Mouse (Mus musculus) right cerebral cortex, postnatal 14 days (tissue): ENCODE results near the gene Olfr523.
"Not testable (repeated sequence)": the region's sequence is repeated elsewhere in the genome, so short reads cannot be mapped to it uniquely, and the experiment has no call there.

Source experiments
- DNase-seq: peaks from one replicate; pipeline ENCODE4 v3.0.0; 2022

The Olfr523 gene

GRCm38 (mm10) chr7:140172936-140173335 is at the start of gene Olfr523:
TSS of gene Olfr523 (plus strand) at chr7:140173217.
- DNase-seq, result no peak

GRCm38 (mm10) chr7:140124382-140124781 is 48.6 kb upstream of the Olfr523 start:
- DNase-seq, result no peak

GRCm38 (mm10) chr7:140125278-140126021 is 47.6 kb upstream of the Olfr523 start:
- DNase-seq, result peak; percentile 83

GRCm38 (mm10) chr7:140126022-140126350 is 47.0 kb upstream of the Olfr523 start:
- DNase-seq, result no peak

GRCm38 (mm10) chr7:140126934-140127333 is 46.1 kb upstream of the Olfr523 start:
- DNase-seq, result no peak

- DNase-seq, result no peak
Measured at GRCm38 (mm10) chr7:140127911-140128310, 45.1 kb upstream of the Olfr523 start.

- DNase-seq, result not testable (repeated sequence)
Measured at GRCm38 (mm10) chr7:140132184-140132583, 40.8 kb upstream of the Olfr523 start.

- DNase-seq, result not testable (repeated sequence)
Measured at GRCm38 (mm10) chr7:140134033-140134432, 39.0 kb upstream of the Olfr523 start.

GRCm38 (mm10) chr7:140135106-140135770 is 37.8 kb upstream of the Olfr523 start:
- no peak for DNase-seq

- DNase-seq, result peak; percentile 99
Measured at GRCm38 (mm10) chr7:140137135-140138020, 35.6 kb upstream of the Olfr523 start, which contains the start of gene Mtg1. TSS of gene Mtg1 (plus strand) at chr7:140137564.

GRCm38 (mm10) chr7:140138021-140138310 is 35.1 kb upstream of the Olfr523 start:
- no peak for DNase-seq

- peak; percentile 47 for DNase-seq
Measured at GRCm38 (mm10) chr7:140141350-140141749, 31.7 kb upstream of the Olfr523 start.

GRCm38 (mm10) chr7:140144550-140144949 is 28.5 kb upstream of the Olfr523 start:
- DNase-seq, result no peak

GRCm38 (mm10) chr7:140153383-140153782 is 19.6 kb upstream of the Olfr523 start:
- DNase-seq, result peak; percentile 66

GRCm38 (mm10) chr7:140153829-140154217 is 19.2 kb upstream of the Olfr523 start:
- no peak for DNase-seq

- DNase-seq, result peak; percentile 77
Measured at GRCm38 (mm10) chr7:140154218-140154927, 18.6 kb upstream of the Olfr523 start, which contains the start of gene Sprn. TSS of gene Sprn (minus strand) at chr7:140154877.

- no peak for DNase-seq
Measured at GRCm38 (mm10) chr7:140160363-140160762, 12.7 kb upstream of the Olfr523 start.

GRCm38 (mm10) chr7:140164664-140165063 is 8.4 kb upstream of the Olfr523 start, which contains the start of gene Olfr522:
TSS of gene Olfr522 (minus strand) at chr7:140164764.
- no peak for DNase-seq

GRCm38 (mm10) chr7:140167950-140168349 is 5.1 kb upstream of the Olfr523 start:
- DNase-seq, result no peak

- no peak for DNase-seq
Measured at GRCm38 (mm10) chr7:140169386-140169785, 3.6 kb upstream of the Olfr523 start.

- no peak for DNase-seq
Measured at GRCm38 (mm10) chr7:140170863-140171262, 2.2 kb upstream of the Olfr523 start.

- DNase-seq, result no peak
Measured at GRCm38 (mm10) chr7:140179176-140179575, 6.2 kb downstream of the Olfr523 start.

GRCm38 (mm10) chr7:140180692-140181091 is 7.7 kb downstream of the Olfr523 start:
- DNase-seq, result no peak
